Mouse (Mus musculus) ES-CJ7 (cell line): ENCODE results near the gene Qrich2.

Source experiments
- DNase-seq: peaks from one replicate; pipeline ENCODE4 v3.0.0; 2011; ENCODE audit warnings: low read depth, low spot score

Gene Qrich2

GRCm38 (mm10) chr11:116430723-116431427 is 35.2 kb downstream of the Qrich2 start:
- no peak for DNase-seq

GRCm38 (mm10) chr11:116429862-116430613 is 36.0 kb downstream of the Qrich2 start:
- no peak for DNase-seq

GRCm38 (mm10) chr11:116428872-116429859 is 36.9 kb downstream of the Qrich2 start:
- DNase-seq: peak; percentile 89

GRCm38 (mm10) chr11:116426852-116427575 is 39.0 kb downstream of the Qrich2 start:
- peak; percentile 92 for DNase-seq

GRCm38 (mm10) chr11:116426328-116426727 is 39.7 kb downstream of the Qrich2 start:
- DNase-seq: peak; percentile 90

GRCm38 (mm10) chr11:116424621-116425407 is 41.2 kb downstream of the Qrich2 start:
- peak; percentile 21 for DNase-seq

- DNase-seq: no peak
These were observed 42.0 kb downstream of the Qrich2 start for GRCm38 (mm10) chr11:116423782-116424620.

- no peak for DNase-seq
These were observed 42.8 kb downstream of the Qrich2 start for GRCm38 (mm10) chr11:116423214-116423613.

- no peak for DNase-seq
These were observed 43.5 kb downstream of the Qrich2 start for GRCm38 (mm10) chr11:116422562-116422961.

- no peak for DNase-seq
These were observed 44.9 kb downstream of the Qrich2 start for GRCm38 (mm10) chr11:116421102-116421501.

GRCm38 (mm10) chr11:116418841-116419462 is 47.1 kb downstream of the Qrich2 start:
- no peak for DNase-seq

GRCm38 (mm10) chr11:116418194-116418840 is 47.7 kb downstream of the Qrich2 start:
- DNase-seq: no peak

GRCm38 (mm10) chr11:116417054-116417453 is 49.0 kb downstream of the Qrich2 start:
- no peak for DNase-seq

- DNase-seq: no peak
These were observed 49.7 kb downstream of the Qrich2 start for GRCm38 (mm10) chr11:116416196-116416943.

- no peak for DNase-seq
These were observed 52.4 kb downstream of the Qrich2 start for GRCm38 (mm10) chr11:116413631-116414022.

- DNase-seq: no peak
These were observed 53.0 kb downstream of the Qrich2 start, which contains the start of gene Rnf157 for GRCm38 (mm10) chr11:116412904-116413630. Rnf157 (minus strand) TSS chr11:116413032.
